Mouse (Mus musculus) thymus, adult 2 months (tissue): ENCODE measurements at regions not wholly inside any gene's neighbourhood (a gene's known extent, or its start where the extent isn't known, plus 50 kb on each side); places are given as distances from the start of the nearest gene placed in this dataset.

Experiments
- CTCF ChIP-seq: fragments of 200-500 bp; IDR thresholded peaks from 2 replicates; pipeline ENCODE4 v1.5.1; 2012; ENCODE audit warnings: mild to moderate bottlenecking, control low read depth, low read length, moderate library complexity, borderline replicate concordance; ENCODE audit not compliant: control insufficient read depth, poor library complexity, insufficient read depth; ENCODE audit errors: extremely low read depth
- POLR2A ChIP-seq: fragments of 200-500 bp; IDR thresholded peaks from 2 replicates; pipeline ENCODE4 v1.6.1; 2012; ENCODE audit warnings: mild to moderate bottlenecking, low read length, control low read depth, moderate library complexity; ENCODE audit not compliant: control insufficient read depth, poor library complexity, insufficient read depth; ENCODE audit errors: extremely low read depth

DNA sequence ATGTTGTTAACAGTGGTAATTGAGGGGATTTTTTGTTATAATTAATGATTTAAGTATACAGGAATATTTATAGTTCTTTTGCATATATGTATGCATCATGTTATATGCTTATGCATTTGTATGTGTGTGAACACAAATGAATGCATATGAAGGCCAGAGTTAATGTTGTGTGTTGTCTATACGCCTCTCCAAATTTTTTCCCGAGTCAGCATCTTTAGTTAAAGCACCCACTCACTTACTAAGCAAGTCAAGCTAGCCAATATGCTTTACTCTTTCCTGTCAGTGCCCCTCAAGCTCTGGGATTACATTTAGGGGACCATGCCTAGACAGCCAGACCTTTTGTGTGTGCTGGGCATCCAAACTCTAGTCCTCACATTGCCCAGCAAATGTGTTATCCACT lies 315.3 kb upstream of the Klf6 start:
- TF ChIP-seq POLR2A (no peak), CTCF (no peak)
